Mouse (Mus musculus) heart, adult 2 months (tissue): ENCODE results near the gene Ncor1.

Experiments
- CTCF ChIP-seq: fragments of 200-600 bp; IDR thresholded peaks from 2 replicates; pipeline ENCODE4 v1.8.1; 2022; ENCODE audit warnings: antibody characterized with exemption, mild to moderate bottlenecking, moderate library complexity
- EP300 ChIP-seq: fragments of 200-500 bp; IDR thresholded peaks from 2 replicates; pipeline ENCODE4 v1.6.1; 2011; ENCODE audit warnings: low read depth, low read length, control low read depth; ENCODE audit not compliant: insufficient read depth

DNA sequence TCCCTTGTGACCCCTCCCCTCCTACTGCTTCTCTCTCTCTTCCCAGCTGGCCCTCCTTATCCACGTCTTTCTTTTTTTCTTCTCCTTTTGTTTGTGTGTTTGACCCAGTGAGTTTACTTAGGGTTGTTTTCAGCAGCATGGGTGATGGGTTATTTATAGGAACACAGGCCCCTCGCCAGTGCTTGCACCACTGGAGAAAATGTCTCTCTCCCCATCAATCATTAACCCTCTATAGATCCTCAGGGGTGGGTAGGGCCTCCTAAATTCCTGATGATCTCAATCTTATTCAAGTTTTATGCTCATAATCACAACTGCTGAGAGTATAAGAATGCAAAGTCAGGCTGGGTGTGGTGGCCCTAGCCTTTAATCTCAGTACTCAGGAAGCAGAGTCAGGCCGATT lies 38.8 kb upstream of the Ncor1 start:
- no peak for TF ChIP-seq EP300
- TF ChIP-seq CTCF: no peak
